Mouse (Mus musculus) brown adipose tissue, adult 24 weeks (tissue): ENCODE data around the gene Vgf. TPM values are rescaled to one million over a fixed set of nuclear protein-coding genes. Genes with fewer than 3 reads are reported as not detected.
A peak's percentile ranks its signal among the peaks of the same experiment; 100 is the strongest.

Experiments
- H3K27ac ChIP-seq: fragments of 200-500 bp; replicated peaks from 2 replicates; pipeline ENCODE4 v1.5.1; 2012; ENCODE audit warnings: low read depth, mild to moderate bottlenecking, low read length
- H3K4me1 ChIP-seq: fragments of 200-500 bp; 2 replicates; pipeline ENCODE4 v1.6.1; 2012; ENCODE audit warnings: low read length, mixed read lengths; ENCODE audit not compliant: control insufficient read depth, insufficient read depth, insufficient read length
- H3K4me3 ChIP-seq: fragments of 200-500 bp; 2 replicates; pipeline ENCODE4 v1.5.1; 2012; ENCODE audit warnings: low read depth, mild to moderate bottlenecking, low read length, moderate library complexity; ENCODE audit not compliant: insufficient read depth
- polyA plus RNA-seq: library from polyadenylated mRNA; stranded (reverse); fragments of >200 nt; gene quantifications from 2 replicates; pipeline ENCODE4 v1.2.4, GENCODE M21; 2012; ENCODE audit not compliant: missing spikeins, insufficient read depth, insufficient read length

Gene Vgf
- polyA plus RNA-seq, 1 experiment, result not detected

- H3K4me1 ChIP-seq, result peaks cover 25% of the 10 kb centered on the region
Observed at GRCm38 (mm10) chr5:137073141-137073540, 46.9 kb downstream of the Vgf start.

GRCm38 (mm10) chr5:137074191-137074651, 48.0 kb downstream of the Vgf start:
- no peak overlapping the region for H3K4me3 ChIP-seq
- peaks cover 33% of the 10 kb centered on the region for H3K4me1 ChIP-seq
- peak overlapping the region; percentile 64 for H3K27ac ChIP-seq

More at GRCm38 (mm10) chr5:137073141-137073540, 46.9 kb downstream of the Vgf start:
- no peak overlapping the region for H3K4me3 ChIP-seq
- H3K27ac ChIP-seq, result peak overlapping the region; percentile 91

- Histone ChIP-seq H3K4me1 (peaks cover 39% of the 10 kb centered on the region), H3K4me3 (no peak overlapping the region), H3K27ac (peak overlapping the region; percentile 95)
Observed at GRCm38 (mm10) chr5:137075726-137076125, 49.5 kb downstream of the Vgf start.

GRCm38 (mm10) chr5:137076191-137076930, 50.2 kb downstream of the Vgf start:
- H3K27ac ChIP-seq, result peak overlapping the region; percentile 95
- H3K4me1 ChIP-seq, result peaks cover 39% of the 10 kb centered on the region
- no peak overlapping the region for H3K4me3 ChIP-seq

GRCm38 (mm10) chr5:137077187-137077586, 51.0 kb downstream of the Vgf start:
- Histone ChIP-seq H3K4me3 (no peak overlapping the region), H3K4me1 (peaks cover 39% of the 10 kb centered on the region), H3K27ac (peak overlapping the region; percentile 84)

- 0 out of 2 replicates have a peak overlapping the region, but pooled peaks have one; percentile 12 for H3K27ac ChIP-seq
- H3K4me1 ChIP-seq, result peaks cover 38% of the 10 kb centered on the region
- no peak overlapping the region for H3K4me3 ChIP-seq
Observed at GRCm38 (mm10) chr5:137078041-137078440, 51.8 kb downstream of the Vgf start.

- no peak overlapping the region for H3K4me3 ChIP-seq
- peak overlapping the region; percentile 15 for H3K27ac ChIP-seq
- H3K4me1 ChIP-seq, result peaks cover 35% of the 10 kb centered on the region
Observed at GRCm38 (mm10) chr5:137078616-137079015, 52.4 kb downstream of the Vgf start.

GRCm38 (mm10) chr5:137079849-137080248, 53.7 kb downstream of the Vgf start:
- Histone ChIP-seq H3K27ac (peak overlapping the region; percentile 82), H3K4me3 (no peak overlapping the region), H3K4me1 (peaks cover 30% of the 10 kb centered on the region)

Other genes with a start within 250 kb of the Vgf start
- not detected in 2 replicates for gene Col26a1, start 143.2 kb upstream of the Vgf start, polyA plus RNA-seq
- 13.4 and 14.6 TPM in 2 replicates for gene Ift22, start 118.2 kb upstream of the Vgf start, polyA plus RNA-seq
- gene Fis1, start 73.1 kb upstream of the Vgf start, polyA plus RNA-seq, result 128 and 153 TPM in 2 replicates
- gene Cldn15, start 59.8 kb upstream of the Vgf start, polyA plus RNA-seq, result 4.6 and 10.2 TPM in 2 replicates
- 15.4 and 16.0 TPM in 2 replicates for gene Plod3, start 39.4 kb upstream of the Vgf start, polyA plus RNA-seq
- gene Znhit1, start 38.4 kb upstream of the Vgf start, polyA plus RNA-seq, result 76.0 and 101 TPM in 2 replicates
- gene Ap1s1, start 19.7 kb downstream of the Vgf start, polyA plus RNA-seq, result 69.0 and 73.6 TPM in 2 replicates
- 4.1 and 9.6 TPM in 2 replicates for gene Serpine1, start 45.9 kb downstream of the Vgf start, polyA plus RNA-seq
- 9.8 and 11.1 TPM in 2 replicates for gene Trim56, start 89.8 kb downstream of the Vgf start, polyA plus RNA-seq
- gene Muc3, start 122.9 kb downstream of the Vgf start, polyA plus RNA-seq, result not detected in 2 replicates
- not detected in 2 replicates for gene Muc3a, start 186.0 kb downstream of the Vgf start, polyA plus RNA-seq